Mouse (Mus musculus): Measurements from ENCODE around the gene Hoxb8. TPM values are rescaled to one million over a fixed set of nuclear protein-coding genes. Genes with fewer than 3 reads are reported as not detected.

Hoxb8 gene
- polyA plus RNA-seq, 1 experiment from 2014 or later: 0.63 TPM

- 6% methylated on average over 2 of the region's 2 CpGs for WGBS
- H3K27me3 ChIP-seq (ENCODE audit: control insufficient read depth, insufficient read depth, low read length): peaks cover 96% of the 10 kb centered on the region
Observed at GRCm38 (mm10) chr11:96296997-96297396, 15.3 kb downstream of the Hoxb8 start.

GRCm38 (mm10) chr11:96297428-96297827 is 15.7 kb downstream of the Hoxb8 start:
- H3K9ac ChIP-seq (replicated peaks; ENCODE audit: low read length): no peak overlapping the region
- WGBS: 2% methylated on average over 3 of the region's 3 CpGs
- DNase-seq (ENCODE audit: low spot score): no peak

More at GRCm38 (mm10) chr11:96296997-96297396, 15.3 kb downstream of the Hoxb8 start:
- DNase-seq (ENCODE audit: low spot score): no peak
- ATAC-seq (replicated peaks; ENCODE audit: insufficient number of reproducible peaks, low FRiP score, low TSS enrichment, low read depth): no peak
- Histone ChIP-seq H3K27ac (replicated peaks; ENCODE audit: low read depth, low read length) (no peak overlapping the region), H3K4me2 (ENCODE audit: low read depth, low read length) (no peak overlapping the region), H3K4me3 (ENCODE audit: low read depth, low read length) (no peak overlapping the region), H3K4me1 (ENCODE audit: control insufficient read depth, insufficient read depth, low read length) (no peaks in the 10 kb centered on the region), H3K36me3 (replicated peaks; ENCODE audit: control insufficient read depth, insufficient read depth, low read depth, low read length) (no peaks in the 10 kb centered on the region), H3K9ac (replicated peaks; ENCODE audit: low read length) (no peak overlapping the region), H3K9me3 (replicated peaks; ENCODE audit: control insufficient read depth, low read length) (no peaks in the 10 kb centered on the region)

GRCm38 (mm10) chr11:96297968-96298635 is 16.4 kb downstream of the Hoxb8 start:
- no peaks in the 10 kb centered on the region for H3K4me1 ChIP-seq (ENCODE audit: control insufficient read depth, insufficient read depth, low read length)
- no peak overlapping the region for H3K9ac ChIP-seq (replicated peaks; ENCODE audit: low read length)
- no peaks in the 10 kb centered on the region for H3K9me3 ChIP-seq (replicated peaks; ENCODE audit: control insufficient read depth, low read length)
- no peak for DNase-seq (ENCODE audit: low spot score)
- H3K27me3 ChIP-seq (ENCODE audit: control insufficient read depth, insufficient read depth, low read length): peaks cover 95% of the 10 kb centered on the region
- ATAC-seq (replicated peaks; ENCODE audit: insufficient number of reproducible peaks, low FRiP score, low TSS enrichment, low read depth): no peak
- no peak overlapping the region for H3K4me3 ChIP-seq (ENCODE audit: low read depth, low read length)
- H3K4me2 ChIP-seq (ENCODE audit: low read depth, low read length): no peak overlapping the region
- no peaks in the 10 kb centered on the region for H3K36me3 ChIP-seq (replicated peaks; ENCODE audit: control insufficient read depth, insufficient read depth, low read depth, low read length)
- H3K27ac ChIP-seq (replicated peaks; ENCODE audit: low read depth, low read length): no peak overlapping the region
- WGBS: under 1% methylated on average over 11 of the region's 11 CpGs

More at GRCm38 (mm10) chr11:96297428-96297827, 15.7 kb downstream of the Hoxb8 start:
- no peak overlapping the region for H3K4me3 ChIP-seq (ENCODE audit: low read depth, low read length)
- no peaks in the 10 kb centered on the region for H3K4me1 ChIP-seq (ENCODE audit: control insufficient read depth, insufficient read depth, low read length)
- H3K36me3 ChIP-seq (replicated peaks; ENCODE audit: control insufficient read depth, insufficient read depth, low read depth, low read length): no peaks in the 10 kb centered on the region
- peaks cover 95% of the 10 kb centered on the region for H3K27me3 ChIP-seq (ENCODE audit: control insufficient read depth, insufficient read depth, low read length)
- H3K9me3 ChIP-seq (replicated peaks; ENCODE audit: control insufficient read depth, low read length): no peaks in the 10 kb centered on the region
- no peak overlapping the region for H3K27ac ChIP-seq (replicated peaks; ENCODE audit: low read depth, low read length)
- no peak overlapping the region for H3K4me2 ChIP-seq (ENCODE audit: low read depth, low read length)
- ATAC-seq (replicated peaks; ENCODE audit: insufficient number of reproducible peaks, low FRiP score, low TSS enrichment, low read depth): no peak

- ATAC-seq (replicated peaks; ENCODE audit: insufficient number of reproducible peaks, low FRiP score, low TSS enrichment, low read depth) (no peak), DNase-seq (ENCODE audit: low spot score) (no peak)
- H3K36me3 ChIP-seq (replicated peaks; ENCODE audit: control insufficient read depth, insufficient read depth, low read depth, low read length): no peaks in the 10 kb centered on the region
- H3K9ac ChIP-seq (replicated peaks; ENCODE audit: low read length): no peak overlapping the region
- H3K4me1 ChIP-seq (ENCODE audit: control insufficient read depth, insufficient read depth, low read length): no peaks in the 10 kb centered on the region; the same call in 1 of the 2 replicates
- WGBS: under 1% methylated on average over 66 of the region's 66 CpGs
- H3K4me3 ChIP-seq (ENCODE audit: low read depth, low read length): no peak overlapping the region
- no peak overlapping the region for H3K27ac ChIP-seq (replicated peaks; ENCODE audit: low read depth, low read length)
- H3K4me2 ChIP-seq (ENCODE audit: low read depth, low read length): no peak overlapping the region
- no peaks in the 10 kb centered on the region for H3K9me3 ChIP-seq (replicated peaks; ENCODE audit: control insufficient read depth, low read length)
- H3K27me3 ChIP-seq (ENCODE audit: control insufficient read depth, insufficient read depth, low read length): peaks cover 96% of the 10 kb centered on the region
Observed at GRCm38 (mm10) chr11:96298895-96299667, 17.4 kb downstream of the Hoxb8 start.

- no peak overlapping the region for H3K4me3 ChIP-seq (ENCODE audit: low read depth, low read length)
- H3K9me3 ChIP-seq (replicated peaks; ENCODE audit: control insufficient read depth, low read length): no peaks in the 10 kb centered on the region
- peaks cover 96% of the 10 kb centered on the region for H3K27me3 ChIP-seq (ENCODE audit: control insufficient read depth, insufficient read depth, low read length)
- DNase-seq (ENCODE audit: low spot score): no peak
- H3K4me1 ChIP-seq (ENCODE audit: control insufficient read depth, insufficient read depth, low read length): no peaks in the 10 kb centered on the region; the same call in 1 of the 2 replicates
- WGBS: 1% methylated on average over 9 of the region's 9 CpGs
- H3K36me3 ChIP-seq (replicated peaks; ENCODE audit: control insufficient read depth, insufficient read depth, low read depth, low read length): no peaks in the 10 kb centered on the region
- no peak overlapping the region for H3K9ac ChIP-seq (replicated peaks; ENCODE audit: low read length)
- no peak overlapping the region for H3K27ac ChIP-seq (replicated peaks; ENCODE audit: low read depth, low read length)
- ATAC-seq (replicated peaks; ENCODE audit: insufficient number of reproducible peaks, low FRiP score, low TSS enrichment, low read depth): no peak
- H3K4me2 ChIP-seq (ENCODE audit: low read depth, low read length): no peak overlapping the region
Observed at GRCm38 (mm10) chr11:96299781-96300180, 18.1 kb downstream of the Hoxb8 start.

- Histone ChIP-seq H3K36me3 (replicated peaks; ENCODE audit: control insufficient read depth, insufficient read depth, low read depth, low read length) (no peaks in the 10 kb centered on the region), H3K4me2 (ENCODE audit: low read depth, low read length) (no peak overlapping the region), H3K27ac (replicated peaks; ENCODE audit: low read depth, low read length) (no peak overlapping the region), H3K27me3 (ENCODE audit: control insufficient read depth, insufficient read depth, low read length) (peaks cover 96% of the 10 kb centered on the region), H3K4me1 (ENCODE audit: control insufficient read depth, insufficient read depth, low read length) (no peaks in the 10 kb centered on the region; the same call in 1 of the 2 replicates), H3K4me3 (ENCODE audit: low read depth, low read length) (no peak overlapping the region), H3K9ac (replicated peaks; ENCODE audit: low read length) (no peak overlapping the region), H3K9me3 (replicated peaks; ENCODE audit: control insufficient read depth, low read length) (no peaks in the 10 kb centered on the region)
- no peak for DNase-seq (ENCODE audit: low spot score)
- 1% methylated on average over 35 of the region's 35 CpGs for WGBS
- ATAC-seq (replicated peaks; ENCODE audit: insufficient number of reproducible peaks, low FRiP score, low TSS enrichment, low read depth): no peak
Observed at GRCm38 (mm10) chr11:96300354-96301063, 18.8 kb downstream of the Hoxb8 start.

- DNase-seq (ENCODE audit: low spot score) (no peak), ATAC-seq (replicated peaks; ENCODE audit: insufficient number of reproducible peaks, low FRiP score, low TSS enrichment, low read depth) (no peak)
- no peaks in the 10 kb centered on the region for H3K36me3 ChIP-seq (replicated peaks; ENCODE audit: control insufficient read depth, insufficient read depth, low read depth, low read length)
- H3K4me2 ChIP-seq (ENCODE audit: low read depth, low read length): no peak overlapping the region
- no peak overlapping the region for H3K4me3 ChIP-seq (ENCODE audit: low read depth, low read length)
- H3K27me3 ChIP-seq (ENCODE audit: control insufficient read depth, insufficient read depth, low read length): peaks cover 96% of the 10 kb centered on the region
- no peak overlapping the region for H3K9ac ChIP-seq (replicated peaks; ENCODE audit: low read length)
- 3% methylated on average over 10 of the region's 10 CpGs for WGBS
- H3K9me3 ChIP-seq (replicated peaks; ENCODE audit: control insufficient read depth, low read length): no peaks in the 10 kb centered on the region
- H3K4me1 ChIP-seq (ENCODE audit: control insufficient read depth, insufficient read depth, low read length): no peaks in the 10 kb centered on the region; the same call in 1 of the 2 replicates
- H3K27ac ChIP-seq (replicated peaks; ENCODE audit: low read depth, low read length): no peak overlapping the region
Observed at GRCm38 (mm10) chr11:96301064-96301431, 19.3 kb downstream of the Hoxb8 start.

Data from embryonic facial prominence, embryonic 11.5 days (tissue).